Mouse (Mus musculus) stomach, postnatal 0 days (tissue): ENCODE results near the gene Eps8.

Experiments
- CTCF ChIP-seq: IDR thresholded peaks from 2 replicates; pipeline ENCODE4 v1.5.1; 2016; ENCODE audit warnings: antibody characterized with exemption, low read depth, mild to moderate bottlenecking, moderate library complexity
- EP300 ChIP-seq: optimal IDR thresholded peaks from 2 replicates; pipeline ENCODE3; 2016; ENCODE audit warnings: antibody characterized with exemption

GRCm38 (mm10) chr6:137612071-137612547, 42.6 kb downstream of the Eps8 start:
- TF ChIP-seq CTCF (no peak), EP300 (no peak)
